Mouse (Mus musculus) lung, embryonic 15.5 days (tissue): Measurements from ENCODE around the gene Gm436. TPM values are rescaled to one million over a fixed set of nuclear protein-coding genes. Genes with fewer than 3 reads are reported as not detected.

Experiments used
- ATAC-seq: fragments of 200-750 bp; cut with Nextera tagmentation; 2 replicates; pipeline ENCODE4 v1.8.0; 2017; ENCODE audit warnings: moderate number of reproducible peaks, borderline replicate concordance; ENCODE audit not compliant: low FRiP score, low TSS enrichment; ENCODE audit errors: extremely low read depth
- H3K27ac ChIP-seq: fragments of 300-500 bp; sonication (generic); 2 replicates; pipeline ENCODE4 v1.5.1; 2015; ENCODE audit warnings: moderate library complexity, mild to moderate bottlenecking, inconsistent platforms
- H3K27me3 ChIP-seq: fragments of 300-500 bp; sonication (generic); 2 replicates; pipeline ENCODE4 v1.6.1; 2015; ENCODE audit warnings: inconsistent platforms
- H3K36me3 ChIP-seq: fragments of 300-500 bp; sonication (generic); 2 replicates; pipeline ENCODE4 v1.6.1; 2015; ENCODE audit warnings: inconsistent platforms
- H3K4me1 ChIP-seq: fragments of 300-500 bp; sonication (generic); 2 replicates; pipeline ENCODE4 v1.6.1; 2015; ENCODE audit warnings: inconsistent platforms
- H3K4me2 ChIP-seq: fragments of 300-500 bp; sonication (generic); 2 replicates; pipeline ENCODE4 v1.6.1; 2015; ENCODE audit warnings: inconsistent platforms, mild to moderate bottlenecking, moderate library complexity
- H3K4me3 ChIP-seq: fragments of 300-500 bp; sonication (generic); 2 replicates; pipeline ENCODE4 v1.5.1; 2015; ENCODE audit warnings: mild to moderate bottlenecking, inconsistent platforms
- H3K9ac ChIP-seq: fragments of 300-500 bp; sonication (generic); 2 replicates; pipeline ENCODE4 v1.6.1; 2015; ENCODE audit warnings: inconsistent platforms
- H3K9me3 ChIP-seq: fragments of 300-500 bp; sonication (generic); 2 replicates; pipeline ENCODE4 v1.6.1; 2016; ENCODE audit warnings: inconsistent platforms
- WGBS: fragments of 180-500 bp; shearing (Covaris S2); methylation state at CpG from one replicate; pipeline ENCODE4 v1.1.7; 2015; 5-methylcytosine and 5-hydroxymethylcytosine counted together
- polyA plus RNA-seq: library from polyadenylated mRNA; unstranded; fragments of >200 nt; fragmentation: Nextera tagmentation; extraction: Ambion mirVana; gene quantifications from 2 replicates; pipeline ENCODE4 v1.2.1, GENCODE M21; 2015

Gene Gm436
- polyA plus RNA-seq = not detected in 2 replicates

DNA sequence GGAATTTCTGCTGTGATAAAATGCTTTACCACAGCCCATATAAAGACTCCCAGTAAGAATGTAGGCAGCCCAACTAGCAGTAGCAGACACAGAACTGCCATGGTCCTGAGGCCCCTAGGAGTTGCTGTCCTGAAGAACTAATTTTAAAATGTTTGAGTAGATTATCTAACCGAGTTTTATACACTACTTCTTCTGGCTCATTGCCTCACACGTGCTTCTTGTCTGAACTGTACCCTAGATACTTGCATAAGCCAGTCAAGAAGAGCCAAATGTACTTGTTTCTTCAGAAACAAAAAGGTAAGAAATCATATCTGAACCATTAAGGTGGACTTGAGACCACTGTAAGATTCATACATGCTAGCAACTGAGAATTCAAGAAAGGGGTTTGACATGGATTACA, at the start of gene Gm436:
Gene Gm436, minus strand, starts transcription at position 101 of the 400 bp plus-strand sequence.
- Histone ChIP-seq H3K9me3 (no peaks in the 10 kb centered on the region), H3K27me3 (no peaks in the 10 kb centered on the region), H3K4me3 (no peak within 1 kb of the TSS), H3K36me3 (no peaks in the 10 kb centered on the region), H3K27ac (no peak within 1 kb of the TSS), H3K4me1 (no peaks in the 10 kb centered on the region), H3K4me2 (no peak within 1 kb of the TSS), H3K9ac (no peak within 1 kb of the TSS)
- no peak for ATAC-seq
- 46% methylated on average over 2 of the region's 2 CpGs for WGBS

DNA sequence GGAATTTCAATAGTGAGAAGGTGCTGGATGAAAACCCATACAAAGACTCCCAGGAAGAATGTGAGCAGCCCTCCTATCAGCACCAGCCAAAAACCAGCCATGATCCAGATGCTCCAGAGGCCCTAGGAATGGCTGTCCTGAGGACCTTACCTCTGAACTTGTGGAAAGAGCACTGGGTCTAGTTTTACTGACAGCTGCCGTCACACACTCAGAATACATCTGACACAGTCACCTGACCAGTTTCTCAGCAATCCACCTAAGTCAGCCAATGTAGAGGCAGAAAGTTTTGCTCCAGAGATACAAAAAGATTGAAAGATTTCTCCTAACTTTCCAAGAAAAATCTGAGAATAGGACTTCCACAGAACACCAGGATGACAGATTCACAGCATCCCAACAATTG, 35.1 kb upstream of the Gm436 start, which contains the start of gene Gm13178:
Gene Gm13178, minus strand, starts transcription at position 101 of the 400 bp plus-strand sequence.
- Histone ChIP-seq H3K27ac (no peak within 1 kb of the TSS), H3K9ac (no peak within 1 kb of the TSS), H3K4me3 (no peak within 1 kb of the TSS), H3K27me3 (no peaks in the 10 kb centered on the region), H3K9me3 (no peaks in the 10 kb centered on the region), H3K36me3 (no peaks in the 10 kb centered on the region), H3K4me2 (no peak within 1 kb of the TSS), H3K4me1 (no peaks in the 10 kb centered on the region)
- ATAC-seq = no peak
- WGBS = 90% methylated on average over 1 of the region's 1 CpGs

DNA sequence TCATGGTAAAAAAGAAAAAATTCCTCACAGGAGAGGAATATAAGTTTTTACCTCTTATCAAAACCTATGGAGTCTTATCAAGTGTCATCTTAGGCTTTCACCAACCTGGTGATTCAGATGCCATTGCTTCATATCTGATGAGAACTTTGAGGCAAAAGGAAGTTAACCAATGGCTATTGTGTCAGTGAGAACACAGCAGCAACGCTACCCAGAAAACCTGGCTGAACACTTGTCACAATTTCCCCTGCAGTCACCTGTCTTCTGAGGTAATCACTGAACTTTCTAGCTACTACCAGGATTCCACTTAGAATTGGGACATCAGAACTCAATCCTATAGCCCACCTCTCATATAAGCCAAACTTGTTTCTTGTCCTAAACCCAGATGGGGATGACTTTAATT, 33.5 kb upstream of the Gm436 start:
- no peaks in the 10 kb centered on the region for H3K27me3 ChIP-seq
- H3K9me3 ChIP-seq = no peaks in the 10 kb centered on the region
- no peak overlapping the region for H3K4me2 ChIP-seq
- H3K4me3 ChIP-seq = no peak overlapping the region
- ATAC-seq = no peak
- H3K27ac ChIP-seq = no peak overlapping the region
- WGBS = 72% methylated on average over 1 of the region's 1 CpGs
- H3K4me1 ChIP-seq = no peaks in the 10 kb centered on the region
- H3K9ac ChIP-seq = no peak overlapping the region
- H3K36me3 ChIP-seq = no peaks in the 10 kb centered on the region

DNA sequence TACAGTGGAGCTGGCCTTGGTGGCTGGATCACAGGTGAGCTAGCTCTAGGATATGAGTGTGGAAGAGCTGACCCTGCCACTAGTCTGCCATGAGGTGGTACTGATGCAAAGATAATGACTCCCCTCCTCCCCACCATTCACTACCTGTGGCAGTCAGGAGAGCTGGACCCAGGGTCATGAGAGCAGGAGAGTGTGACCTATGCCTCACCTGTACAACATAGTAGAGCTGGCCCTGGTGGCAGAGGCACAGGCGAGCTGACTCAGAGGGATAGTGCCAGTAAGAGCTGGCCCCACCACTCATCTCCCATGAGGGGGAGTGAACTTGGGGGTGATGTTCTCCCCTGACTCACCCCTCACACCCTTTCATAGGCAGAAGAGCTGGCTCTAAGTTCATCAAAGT, 32.1 kb upstream of the Gm436 start:
- Histone ChIP-seq H3K9ac (no peak overlapping the region), H3K4me1 (no peaks in the 10 kb centered on the region), H3K36me3 (no peaks in the 10 kb centered on the region), H3K27ac (no peak overlapping the region), H3K4me3 (no peak overlapping the region), H3K4me2 (no peak overlapping the region), H3K9me3 (no peaks in the 10 kb centered on the region), H3K27me3 (no peaks in the 10 kb centered on the region)
- 64% methylated on average over 1 of the region's 1 CpGs for WGBS
- no peak for ATAC-seq

DNA sequence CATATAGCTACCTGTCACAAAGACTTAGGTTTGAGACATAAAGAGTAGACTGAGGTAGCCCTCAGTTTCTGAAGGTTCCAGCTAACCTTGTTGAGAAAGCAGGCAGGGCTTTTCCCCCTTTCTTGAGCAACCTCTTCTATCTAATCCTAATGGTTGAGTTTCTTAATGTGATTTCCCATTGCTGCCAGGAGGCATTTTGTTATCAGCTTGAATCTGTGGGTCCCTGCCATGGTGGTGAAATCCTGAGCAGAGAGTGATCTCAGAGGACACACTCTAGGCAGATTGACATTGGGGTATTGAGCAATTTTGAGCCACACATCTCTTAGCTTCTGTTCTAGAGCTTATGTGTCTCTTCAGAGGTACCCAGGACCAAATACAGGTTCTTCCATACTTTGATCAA, 47.9 kb downstream of the Gm436 start:
- Histone ChIP-seq H3K4me2 (no peak overlapping the region), H3K27ac (no peak overlapping the region), H3K9me3 (0 out of 2 replicates have a peak, but pooled peaks cover 4% of the 10 kb centered on the region), H3K9ac (no peak overlapping the region), H3K27me3 (no peaks in the 10 kb centered on the region), H3K36me3 (no peaks in the 10 kb centered on the region), H3K4me3 (no peak overlapping the region), H3K4me1 (no peaks in the 10 kb centered on the region)
- ATAC-seq = no peak

Other genes starting within 250 kb of the Gm436 start
- not detected in 2 replicates for gene 1700012P22Rik, start 247.6 kb downstream of the Gm436 start, polyA plus RNA-seq
- not detected in 2 replicates for gene Gm9944, start 233.1 kb downstream of the Gm436 start, polyA plus RNA-seq
- not detected in 2 replicates for gene Aadacl3, start 222.6 kb downstream of the Gm436 start, polyA plus RNA-seq
- gene 9430007A20Rik, start 166.5 kb downstream of the Gm436 start, polyA plus RNA-seq = not detected in 2 replicates
- not detected in 2 replicates for gene Gm13124, start 121.2 kb downstream of the Gm436 start, polyA plus RNA-seq
- gene Aadacl4, start 72.7 kb downstream of the Gm436 start, polyA plus RNA-seq = not detected in 2 replicates
- not detected in 2 replicates for gene Gm13178, start 35.0 kb upstream of the Gm436 start, polyA plus RNA-seq
- not detected in 2 replicates for gene Gm438, start 100.2 kb upstream of the Gm436 start, polyA plus RNA-seq
- 51.6 and 53.0 TPM in 2 replicates for gene Dhrs3, start 206.5 kb upstream of the Gm436 start, polyA plus RNA-seq